Mouse (Mus musculus): ENCODE data around the gene Gm44965. TPM values are rescaled to one million over a fixed set of nuclear protein-coding genes. Genes with fewer than 3 reads are reported as not detected.

Gm44965 gene
- total RNA-seq, 2 experiments from 2014 or later = not detected

DNA sequence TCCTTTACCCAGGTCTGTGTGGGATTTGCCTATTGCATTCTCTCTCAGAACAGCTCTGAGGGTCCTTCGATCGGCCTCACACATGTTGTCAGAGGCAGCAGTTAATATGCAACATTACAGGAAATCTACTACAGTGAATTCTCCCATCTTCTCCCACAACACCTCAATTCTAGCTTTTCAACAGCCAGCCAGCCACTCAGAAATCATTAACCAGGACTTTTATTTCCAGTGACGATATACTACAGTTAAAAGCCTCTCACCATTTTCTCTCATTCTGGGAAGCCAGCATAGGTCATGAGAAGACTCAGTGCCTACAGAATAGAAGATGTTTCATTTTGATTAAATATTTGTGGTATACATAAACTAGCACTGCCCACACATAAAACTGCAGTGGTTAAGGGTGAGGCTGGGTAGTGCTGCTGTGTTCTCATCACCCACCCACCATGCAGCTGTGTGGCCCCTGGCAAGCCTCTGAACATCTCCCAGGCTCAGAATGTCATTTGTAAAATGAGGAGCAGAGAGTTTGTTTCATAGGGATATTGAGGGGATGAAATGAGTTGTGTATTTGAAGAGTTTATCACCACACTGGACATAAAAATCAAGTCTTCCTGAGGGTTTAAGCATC is 2.4 kb upstream of the Gm44965 start:
- no peak for DNase-seq (ENCODE audit: low spot score in 2 of 2)

DNA sequence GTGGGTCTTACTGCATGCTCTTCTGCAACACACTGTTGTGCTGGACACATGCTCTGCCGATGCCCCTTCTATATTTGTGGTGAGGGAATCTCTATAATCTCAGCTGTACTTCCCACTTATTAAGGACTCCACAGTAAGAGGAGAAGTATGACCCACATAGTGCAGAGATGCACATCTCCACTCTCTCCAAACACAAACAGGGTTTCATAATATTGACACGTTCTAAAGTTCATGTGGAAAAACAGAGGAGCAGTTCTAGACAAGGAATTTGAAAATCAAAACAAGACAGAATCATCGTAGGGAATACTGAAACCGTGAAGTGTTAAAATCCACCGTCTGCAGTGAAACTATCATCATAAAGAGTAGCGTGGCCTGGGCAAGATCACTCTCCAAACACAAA is 1.9 kb upstream of the Gm44965 start:
- DNase-seq (ENCODE audit: low spot score in 2 of 2) = no peak
- Histone ChIP-seq H3K27ac (no peak overlapping the region), H3K4me3 (no peak overlapping the region)
- TF ChIP-seq CTCF (conservative IDR thresholded peaks at IDR 0.05) = no peak

More for the DNA sequence above, 2.4 kb upstream of the Gm44965 start:
- no peak for TF ChIP-seq CTCF (conservative IDR thresholded peaks at IDR 0.05)
- Histone ChIP-seq H3K4me3 (no peak overlapping the region), H3K27ac (no peak overlapping the region)

DNA sequence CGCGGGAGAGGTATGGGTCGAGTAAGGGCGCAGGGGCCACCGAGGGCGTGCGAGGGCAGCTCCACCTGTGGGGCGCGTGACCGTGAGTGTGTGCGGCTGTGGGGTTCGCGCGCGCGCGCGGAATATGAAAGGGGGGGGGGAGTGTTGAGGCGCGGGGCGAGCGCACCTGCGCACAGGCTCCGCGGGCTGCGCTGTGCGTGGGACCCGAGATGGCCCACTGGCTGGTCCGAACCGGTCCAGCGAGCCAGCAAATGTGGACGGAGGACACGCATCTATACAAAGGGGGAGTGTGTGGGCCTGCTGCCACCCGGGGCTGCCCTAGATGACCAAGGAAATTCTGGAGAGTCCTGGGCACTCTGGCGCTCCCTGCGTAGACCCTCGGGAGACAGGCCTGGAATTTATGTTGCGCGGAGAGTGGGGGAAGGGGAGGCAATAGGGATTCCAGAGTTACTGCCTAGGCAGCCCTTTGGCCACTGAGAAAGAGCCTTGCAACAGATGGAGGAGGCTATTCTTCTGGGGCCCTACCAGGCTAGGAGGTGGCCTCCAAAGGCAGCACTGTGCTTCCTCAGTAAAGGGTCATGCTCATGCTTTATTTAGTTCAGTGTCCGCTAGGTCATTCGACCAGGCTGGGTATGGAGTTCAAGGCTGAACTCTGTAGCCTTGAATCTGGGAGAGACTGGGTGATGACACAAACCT is 450 bp downstream of the Gm44965 start:
- peak overlapping the region; percentile 99 for H3K27ac ChIP-seq
- peak in 1 of 2 experiments; percentile 39 for DNase-seq (ENCODE audit: low spot score in 2 of 2)
- TF ChIP-seq CTCF (conservative IDR thresholded peaks at IDR 0.05) = no peak
- H3K4me3 ChIP-seq = peak overlapping the region; percentile 87

DNA sequence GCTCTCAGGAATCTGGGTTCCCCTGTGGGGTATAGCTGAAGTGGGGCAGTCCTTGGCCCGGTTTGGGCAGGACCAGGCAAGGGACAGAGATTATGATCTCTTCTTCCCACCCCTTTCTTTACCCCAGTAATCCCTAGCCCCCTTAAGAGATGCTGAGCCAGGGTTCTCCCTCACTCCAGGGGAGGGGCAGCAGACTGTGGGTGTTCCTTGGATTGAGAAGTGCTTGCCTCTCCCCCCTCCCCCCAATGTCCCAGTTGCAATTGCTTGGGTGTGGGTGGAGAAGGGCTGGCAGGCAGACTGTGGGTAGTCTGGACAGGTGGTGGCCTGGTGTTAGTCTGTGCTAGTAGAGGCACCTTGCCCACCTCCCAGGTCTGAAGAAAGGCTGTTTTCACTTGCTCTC is 1.5 kb downstream of the Gm44965 start:
- DNase-seq (ENCODE audit: low spot score in 2 of 2) = no peak
- H3K4me3 ChIP-seq = peak overlapping the region; percentile 87
- H3K27ac ChIP-seq = peak overlapping the region; percentile 99
- no peak for TF ChIP-seq CTCF (conservative IDR thresholded peaks at IDR 0.05)

DNA sequence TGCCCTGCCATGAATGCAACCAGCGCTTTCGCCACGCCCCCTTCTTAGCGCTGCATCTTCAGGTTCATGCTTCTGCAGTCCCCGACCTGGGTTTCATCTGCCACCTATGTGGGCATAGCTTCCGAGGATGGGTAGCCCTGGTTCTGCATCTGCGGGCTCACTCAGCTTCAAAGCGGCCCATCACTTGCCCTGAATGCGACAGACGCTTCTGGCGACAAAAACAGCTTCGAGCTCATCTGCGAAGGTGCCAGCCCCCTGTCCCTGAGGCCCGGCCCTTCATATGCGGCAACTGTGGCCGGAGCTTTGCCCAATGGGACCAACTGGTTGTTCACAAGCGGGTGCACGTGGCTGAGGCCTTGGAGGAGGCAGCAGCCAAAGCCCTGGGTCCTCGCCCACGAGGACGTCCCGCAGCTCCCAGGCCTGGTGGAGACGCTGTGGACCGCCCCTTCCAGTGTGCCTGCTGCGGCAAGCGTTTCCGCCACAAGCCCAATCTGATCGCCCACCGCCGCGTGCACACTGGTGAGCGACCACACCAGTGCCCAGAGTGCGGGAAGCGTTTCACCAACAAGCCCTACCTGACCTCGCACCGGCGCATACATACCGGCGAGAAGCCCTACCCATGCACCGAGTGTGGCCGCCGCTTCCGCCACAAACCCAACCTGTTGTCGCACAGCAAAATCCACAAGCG is 2.9 kb downstream of the Gm44965 start:
- Histone ChIP-seq H3K27ac (no peak overlapping the region), H3K4me3 (no peak overlapping the region)
- no peak for DNase-seq (ENCODE audit: low spot score in 2 of 2)
- no peak for TF ChIP-seq CTCF (conservative IDR thresholded peaks at IDR 0.05)

- TF ChIP-seq CTCF (conservative IDR thresholded peaks at IDR 0.05) = no peak
- DNase-seq (ENCODE audit: low spot score in 2 of 2) = no peak
- Histone ChIP-seq H3K27ac (no peak overlapping the region), H3K4me3 (no peak overlapping the region)
These were observed 3.5 kb downstream of the Gm44965 start for GRCm38 (mm10) chr6:48597233-48597625.

DNA sequence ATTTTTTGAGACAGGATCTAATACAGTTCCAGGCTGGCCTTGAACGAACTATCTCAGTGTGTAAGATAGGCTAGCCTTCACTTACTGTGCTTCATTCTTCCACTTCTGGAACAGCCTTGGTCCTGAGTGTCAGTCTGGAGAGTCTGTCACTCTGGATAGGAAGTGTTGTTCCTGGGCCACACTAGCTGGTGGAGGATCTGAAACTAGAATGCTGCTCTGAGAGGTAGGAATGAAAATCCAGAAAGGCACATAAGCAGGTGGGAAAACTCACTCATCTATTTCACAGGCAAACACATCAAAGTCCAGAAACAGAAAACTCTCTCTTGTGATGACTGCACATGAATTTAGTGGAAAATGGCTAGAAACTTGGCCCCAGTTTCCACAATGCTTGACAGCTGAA is 6.9 kb downstream of the Gm44965 start:
- no peak for DNase-seq (ENCODE audit: low spot score in 2 of 2)
- TF ChIP-seq CTCF (conservative IDR thresholded peaks at IDR 0.05) = no peak
- Histone ChIP-seq H3K4me3 (no peak overlapping the region), H3K27ac (peak overlapping the region; percentile 97)

DNA sequence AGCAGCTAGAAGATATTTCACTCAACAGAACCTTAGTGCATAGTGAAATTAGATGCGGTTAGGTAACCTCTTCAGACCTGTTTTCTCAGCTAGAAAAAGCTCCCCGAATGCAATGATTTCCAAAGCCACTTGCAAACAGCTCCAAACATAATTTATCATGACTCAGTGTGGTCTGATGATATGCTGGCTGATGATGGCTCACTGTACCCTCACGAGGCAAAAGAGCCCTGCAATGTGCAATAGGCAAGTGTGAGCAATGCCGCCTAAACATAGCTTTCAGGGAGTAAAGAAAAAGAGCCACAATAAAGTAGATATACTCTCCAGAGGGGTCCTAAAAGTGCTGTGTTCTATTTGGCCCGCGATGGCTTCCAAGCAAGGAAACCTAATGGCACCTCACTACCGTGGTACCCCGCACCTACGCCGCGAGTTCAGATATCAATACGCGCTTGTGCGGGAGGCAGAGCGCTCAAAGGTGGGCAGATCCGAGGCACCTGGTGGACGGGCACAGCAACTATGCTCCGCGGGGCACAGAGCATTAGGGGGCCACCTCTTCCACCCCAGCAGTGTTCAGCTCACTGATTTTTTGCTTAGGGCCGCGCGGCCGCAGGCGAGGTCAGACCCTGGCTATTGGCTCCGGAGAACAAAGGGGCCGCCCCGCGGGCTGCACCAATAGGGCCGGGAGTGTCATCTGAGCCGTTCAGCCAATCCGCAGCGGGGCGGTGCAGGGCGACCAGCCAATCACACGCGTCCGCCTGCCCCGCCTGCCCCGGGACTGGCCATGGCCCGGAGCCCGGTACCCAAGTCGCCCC is 7.7 kb downstream of the Gm44965 start, which contains the start of gene Zfp775:
Gene Zfp775, plus strand, starts transcription at position 793 of the 809 bp plus-strand sequence.
- Histone ChIP-seq H3K27ac (peak within 1 kb of the TSS; percentile 97), H3K4me3 (peak within 1 kb of the TSS; percentile 89)
- peak; percentile 93 to 95 for DNase-seq (ENCODE audit: low spot score in 2 of 2)
- TF ChIP-seq CTCF (conservative IDR thresholded peaks at IDR 0.05) = peak; percentile 37

DNA sequence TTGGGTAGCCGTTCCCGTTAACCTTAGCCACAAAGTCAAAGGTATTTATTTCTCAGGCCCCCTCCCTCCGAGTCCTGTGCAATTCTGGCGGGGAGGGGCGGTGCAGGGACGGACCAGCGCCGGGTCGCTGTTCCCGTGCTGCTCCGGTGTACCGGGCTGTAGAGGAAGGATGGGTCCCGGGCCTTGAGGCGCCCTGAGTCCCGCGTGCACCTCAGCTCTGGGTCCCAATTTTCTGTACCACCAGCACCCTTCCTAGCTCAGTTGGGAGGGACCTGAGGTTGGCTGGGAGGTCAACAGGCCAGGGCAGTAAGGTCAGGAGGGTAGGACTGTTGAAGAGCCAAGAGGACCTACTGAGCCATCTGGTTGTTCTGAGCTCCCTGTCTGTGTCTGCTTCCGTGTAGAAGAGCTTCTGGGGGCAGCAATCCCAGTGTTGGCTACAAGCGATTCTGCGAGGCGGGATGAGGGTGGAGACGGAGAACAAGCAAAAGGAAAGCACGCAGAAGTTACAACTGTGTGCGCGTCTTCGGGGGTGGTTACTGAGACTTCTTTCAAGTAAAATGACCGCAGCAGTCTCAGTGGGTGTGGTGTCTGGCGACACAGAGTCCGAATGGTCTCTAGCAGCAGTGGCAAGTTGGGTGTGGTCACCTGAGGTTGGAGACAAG is 8.5 kb downstream of the Gm44965 start:
- Histone ChIP-seq H3K4me3 (peak overlapping the region; percentile 89), H3K27ac (peak overlapping the region; percentile 97)
- no peak for TF ChIP-seq CTCF (conservative IDR thresholded peaks at IDR 0.05)
- DNase-seq (ENCODE audit: low spot score in 2 of 2) = peak; percentile 27 to 54

GRCm38 (mm10) chr6:48608124-48608523 is 14.4 kb downstream of the Gm44965 start:
- no peak for DNase-seq (ENCODE audit: low spot score in 2 of 2)
- no peak overlapping the region for H3K27ac ChIP-seq
- no peak for TF ChIP-seq CTCF (conservative IDR thresholded peaks at IDR 0.05)
- no peak overlapping the region for H3K4me3 ChIP-seq

DNA sequence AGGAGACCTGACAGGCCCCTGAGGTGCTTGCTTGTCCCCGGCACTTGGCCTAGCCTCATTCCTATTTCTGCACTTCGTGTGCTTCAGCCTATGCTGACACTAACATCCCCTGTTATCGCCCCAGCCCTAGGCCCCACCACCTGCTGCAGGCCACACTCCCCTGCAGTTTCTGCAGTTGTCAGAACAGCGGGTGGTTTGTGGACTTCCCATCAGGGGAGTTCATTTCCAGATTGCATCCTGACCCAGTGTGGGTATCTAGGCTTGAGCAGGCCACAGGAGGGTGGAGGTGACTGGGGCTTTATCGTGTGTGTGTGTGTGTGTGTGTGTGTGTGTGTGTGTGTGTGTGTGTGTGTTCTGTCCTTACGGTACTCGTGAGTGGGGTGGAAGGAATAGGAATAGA is 15.8 kb downstream of the Gm44965 start:
- H3K4me3 ChIP-seq = no peak overlapping the region
- TF ChIP-seq CTCF (conservative IDR thresholded peaks at IDR 0.05) = no peak
- DNase-seq (ENCODE audit: low spot score in 2 of 2) = no peak
- H3K27ac ChIP-seq = no peak overlapping the region

DNA sequence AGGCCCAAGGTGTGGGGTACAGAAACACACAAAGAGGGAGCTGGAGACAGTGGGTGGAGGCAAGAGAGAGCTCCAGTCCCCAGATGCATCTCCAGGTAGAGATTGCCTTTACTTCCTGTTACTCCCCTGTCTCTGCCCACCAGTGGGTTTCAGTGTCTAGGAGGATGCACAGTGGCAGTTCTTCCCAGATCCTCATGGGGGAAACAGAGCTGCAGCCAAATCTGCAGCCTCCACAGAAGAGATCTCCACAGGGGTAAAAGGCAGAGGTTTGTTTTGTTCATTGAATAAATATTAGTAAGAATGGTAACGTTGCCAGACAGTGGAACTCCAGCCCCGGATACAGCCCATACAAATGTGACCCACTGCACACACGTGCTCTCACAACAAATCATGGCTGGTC is 16.9 kb downstream of the Gm44965 start:
- no peak overlapping the region for H3K4me3 ChIP-seq
- peak; percentile 57 for TF ChIP-seq CTCF (conservative IDR thresholded peaks at IDR 0.05)
- no peak overlapping the region for H3K27ac ChIP-seq
- no peak for DNase-seq (ENCODE audit: low spot score in 2 of 2)

Data from layer of hippocampus, adult 2 months (tissue).